9 mouse cellular contexts compared by ENCODE assay signal in genomic region chr11:67101713-67102112, GRCm38 (mm10). TPM values are rescaled to one million over a fixed set of nuclear protein-coding genes. Genes with fewer than 3 reads are reported as not detected.
DNase-seq lines count a peak whose midpoint lies in the region; ATAC-seq lines count a peak whose summit lies in the region.
"Had no signal": no experiment of that assay in that cellular context is flagged by ENCODE, and none has a peak within 500 bp of the region (broad histone marks: within the 10 kb centered on the region; RNA-seq: fewer than 3 reads in every experiment).

No protein-coding gene starts in this region.

- no peak overlapping the region for H3K4me3 ChIP-seq in forebrain, embryonic 11.5 days (ENCODE audit: low read depth, low read length)
- H3K4me3 ChIP-seq in forebrain, embryonic 13.5 days: no peak overlapping the region
- no peak overlapping the region for H3K4me3 ChIP-seq in midbrain, embryonic 14.5 days (replicated peaks; ENCODE audit: low read depth, low read length)
- no peak overlapping the region for H3K4me3 ChIP-seq in midbrain, embryonic 15.5 days

- intact Hi-C loops in heart, postnatal 14 days (cut with DNase I): loop anchor here (1.0 kb wide), 1 partner anchor 77 kb away; no protein-coding TSS in a partner anchor

- 32% methylated on average over 8 of the region's 8 CpGs for WGBS in forebrain, embryonic 11.5 days
- 38% methylated on average over 5 of the region's 8 CpGs for WGBS in forebrain, embryonic 13.5 days
- 27% methylated on average over 8 of the region's 8 CpGs for WGBS in midbrain, embryonic 14.5 days
- 30% methylated on average over 8 of the region's 8 CpGs for WGBS in midbrain, embryonic 15.5 days

- no peaks in the 10 kb centered on the region for H3K27me3 ChIP-seq in forebrain, embryonic 11.5 days (ENCODE audit: control insufficient read depth, insufficient read depth, low read length)
- no peaks in the 10 kb centered on the region for H3K27me3 ChIP-seq in forebrain, embryonic 13.5 days
- no peaks in the 10 kb centered on the region for H3K27me3 ChIP-seq in midbrain, embryonic 14.5 days (ENCODE audit: control insufficient read depth, insufficient read depth, low read length)
- no peaks in the 10 kb centered on the region for H3K27me3 ChIP-seq in midbrain, embryonic 15.5 days (replicated peaks)

- H3K4me2 ChIP-seq in forebrain, embryonic 11.5 days (ENCODE audit: low read depth, low read length, severe bottlenecking): no peak overlapping the region
- no peak overlapping the region for H3K4me2 ChIP-seq in forebrain, embryonic 13.5 days
- no peak overlapping the region for H3K4me2 ChIP-seq in midbrain, embryonic 14.5 days (ENCODE audit: low read length)
- H3K4me2 ChIP-seq in midbrain, embryonic 15.5 days: no peak overlapping the region

- peak; percentile 62 for DNase-seq in forebrain, embryonic 11.5 days (ENCODE audit: low spot score)
- DNase-seq in midbrain, embryonic 14.5 days: peak; percentile 61
- DNase-seq in adrenal gland, postnatal 14 days: peak; percentile 70
- peak; percentile 56 to 71 for DNase-seq in heart, postnatal 14 days
- DNase-seq in lung, postnatal 10 days: peak; percentile 72
- DNase-seq in testis, postnatal 10 days (ENCODE audit: low spot score): peak; percentile 65

- H3K9me3 ChIP-seq in forebrain, embryonic 11.5 days (ENCODE audit: control insufficient read depth, low read length): no peaks in the 10 kb centered on the region
- no peaks in the 10 kb centered on the region for H3K9me3 ChIP-seq in forebrain, embryonic 13.5 days (replicated peaks)
- H3K9me3 ChIP-seq in midbrain, embryonic 14.5 days (ENCODE audit: control insufficient read depth, low read length): no peaks in the 10 kb centered on the region
- no peaks in the 10 kb centered on the region for H3K9me3 ChIP-seq in midbrain, embryonic 15.5 days

- no peak; the same call in 1 of the 2 replicates for ATAC-seq in forebrain, embryonic 11.5 days (replicated peaks; ENCODE audit: low FRiP score)
- no peak for ATAC-seq in forebrain, embryonic 13.5 days
- no peak for ATAC-seq in midbrain, embryonic 14.5 days (ENCODE audit: low FRiP score, low TSS enrichment)
- no peak for ATAC-seq in midbrain, embryonic 15.5 days (replicated peaks)

- no peaks in the 10 kb centered on the region for H3K36me3 ChIP-seq in forebrain, embryonic 11.5 days (ENCODE audit: control insufficient read depth, insufficient read depth, low read length)
- H3K36me3 ChIP-seq in forebrain, embryonic 13.5 days (ENCODE audit: poor library complexity, severe bottlenecking): no peaks in the 10 kb centered on the region
- no peaks in the 10 kb centered on the region for H3K36me3 ChIP-seq in midbrain, embryonic 14.5 days (ENCODE audit: control insufficient read depth, insufficient read depth, low read length)
- H3K36me3 ChIP-seq in midbrain, embryonic 15.5 days (replicated peaks): no peaks in the 10 kb centered on the region

- H3K4me1 ChIP-seq in forebrain, embryonic 11.5 days (replicated peaks; ENCODE audit: control insufficient read depth, insufficient read depth, low read length): no peaks in the 10 kb centered on the region
- peaks cover 6% of the 10 kb centered on the region; the same call in 1 of the 2 replicates for H3K4me1 ChIP-seq in forebrain, embryonic 13.5 days
- no peaks in the 10 kb centered on the region for H3K4me1 ChIP-seq in midbrain, embryonic 14.5 days (ENCODE audit: control insufficient read depth, insufficient read depth, low read length)
- H3K4me1 ChIP-seq in midbrain, embryonic 15.5 days: no peaks in the 10 kb centered on the region

- no peak overlapping the region for H3K9ac ChIP-seq in forebrain, embryonic 11.5 days (ENCODE audit: low read length)
- H3K9ac ChIP-seq in forebrain, embryonic 13.5 days: no peak overlapping the region
- H3K9ac ChIP-seq in midbrain, embryonic 14.5 days (replicated peaks; ENCODE audit: low read length): no peak overlapping the region
- H3K9ac ChIP-seq in midbrain, embryonic 15.5 days: no peak overlapping the region

- H3K27ac ChIP-seq in forebrain, embryonic 11.5 days (ENCODE audit: low read depth, low read length): no peak overlapping the region
- H3K27ac ChIP-seq in forebrain, embryonic 13.5 days: no peak overlapping the region
- no peak overlapping the region for H3K27ac ChIP-seq in midbrain, embryonic 14.5 days (replicated peaks; ENCODE audit: low read depth, low read length)
- H3K27ac ChIP-seq in midbrain, embryonic 15.5 days: no peak overlapping the region

RNA-seq across cellular contexts. Expression of gene Myh3, which starts 23.6 kb away (rescaled TPM):
- 0.48 and 0.59 TPM in 2 replicates for polyA plus RNA-seq in forebrain, embryonic 11.5 days (2014; fragmentation: Nextera tagmentation; extraction: Ambion mirVana)
- polyA plus RNA-seq in forebrain, embryonic 13.5 days (2015; fragmentation: Nextera tagmentation; extraction: Ambion mirVana): 0.06 and 0.17 TPM in 2 replicates
- polyA plus RNA-seq in midbrain, embryonic 14.5 days (2014; fragmentation: Nextera tagmentation; extraction: Ambion mirVana): 0.12 and 0.18 TPM in 2 replicates
- 0.15 and 0.22 TPM in 2 replicates for polyA plus RNA-seq in midbrain, embryonic 15.5 days (2015; fragmentation: Nextera tagmentation; extraction: Ambion mirVana)
- total RNA-seq in adrenal gland, postnatal 14 days (2021): 0.07 TPM in 1 of 2 replicates, not detected in the other
- not detected for total RNA-seq in heart, postnatal 14 days (2021)
- polyA plus RNA-seq: gonadal fat pad, adult 2 months had no signal

RNA-seq across cellular contexts. Expression of gene Sco1, which starts 49.2 kb away (rescaled TPM):
- 19.7 and 21.9 TPM in 2 replicates for polyA plus RNA-seq in forebrain, embryonic 11.5 days (2014; fragmentation: Nextera tagmentation; extraction: Ambion mirVana)
- polyA plus RNA-seq in forebrain, embryonic 13.5 days (2015; fragmentation: Nextera tagmentation; extraction: Ambion mirVana): 14.2 and 14.4 TPM in 2 replicates
- polyA plus RNA-seq in midbrain, embryonic 14.5 days (2014; fragmentation: Nextera tagmentation; extraction: Ambion mirVana): 11.3 and 13.1 TPM in 2 replicates
- 13.5 and 14.0 TPM in 2 replicates for polyA plus RNA-seq in midbrain, embryonic 15.5 days (2015; fragmentation: Nextera tagmentation; extraction: Ambion mirVana)
- total RNA-seq in adrenal gland, postnatal 14 days (2021): 21.4 and 24.3 TPM in 2 replicates
- 10 to 100 TPM; 17.3 to 17.9 TPM for total RNA-seq in heart, postnatal 14 days (2021)

RNA-seq across cellular contexts. Expression of gene Adprm, which starts 49.3 kb away (rescaled TPM):
- polyA plus RNA-seq in forebrain, embryonic 11.5 days (2014; fragmentation: Nextera tagmentation; extraction: Ambion mirVana): 30.7 and 31.9 TPM in 2 replicates
- 34.8 and 37.2 TPM in 2 replicates for polyA plus RNA-seq in forebrain, embryonic 13.5 days (2015; fragmentation: Nextera tagmentation; extraction: Ambion mirVana)
- 29.3 and 36.6 TPM in 2 replicates for polyA plus RNA-seq in midbrain, embryonic 14.5 days (2014; fragmentation: Nextera tagmentation; extraction: Ambion mirVana)
- 32.4 and 35.3 TPM in 2 replicates for polyA plus RNA-seq in midbrain, embryonic 15.5 days (2015; fragmentation: Nextera tagmentation; extraction: Ambion mirVana)
- total RNA-seq in adrenal gland, postnatal 14 days (2021): 18.6 and 20.5 TPM in 2 replicates
- 10 to 100 TPM; 13.8 to 15.9 TPM for total RNA-seq in heart, postnatal 14 days (2021)
